Mouse (Mus musculus) testis, adult 2 months (tissue): Measurements from ENCODE around the gene Trmt1l.

Experiments used
- CTCF ChIP-seq: fragments of 200-500 bp; IDR thresholded peaks from 2 replicates; pipeline ENCODE4 v1.5.1; 2012; ENCODE audit warnings: low read depth, mild to moderate bottlenecking, inconsistent platforms, low read length, moderate library complexity; ENCODE audit not compliant: control insufficient read depth, insufficient read depth, insufficient replicate concordance
- POLR2A ChIP-seq: fragments of 200-500 bp; IDR thresholded peaks from 2 replicates; pipeline ENCODE4 v1.6.1; 2012; ENCODE audit warnings: low read depth, mild to moderate bottlenecking, inconsistent platforms, low read length, moderate library complexity; ENCODE audit not compliant: control insufficient read depth

DNA sequence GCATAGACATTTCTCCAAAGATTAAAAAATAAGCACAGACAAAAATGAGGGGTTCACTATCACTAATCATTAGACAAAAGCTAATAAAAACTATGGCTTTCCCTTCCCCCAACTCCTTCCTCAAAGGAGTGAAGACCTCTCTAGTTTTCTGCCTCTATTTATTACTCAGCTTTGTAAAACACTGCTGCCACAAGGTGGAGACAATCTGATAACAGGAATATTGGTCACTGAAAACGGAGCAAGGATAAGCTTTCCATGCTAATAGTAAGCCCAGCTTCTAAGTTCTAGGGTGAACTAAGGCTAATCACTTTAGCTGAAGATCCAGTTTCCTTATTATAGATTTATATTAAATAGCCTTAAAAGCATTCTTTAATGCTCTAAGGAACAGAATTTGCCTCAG lies 64.1 kb downstream of the Trmt1l start:
- no peak for TF ChIP-seq CTCF
- TF ChIP-seq POLR2A = no peak
